Mouse (Mus musculus): ENCODE data around the gene Slc39a3.

Gene Slc39a3

GRCm38 (mm10) chr10:81001161-81001560, 36.1 kb downstream of the Slc39a3 start:
- DNase-seq: no peak

- DNase-seq: peak in 1 of 2 experiments; percentile 36
Observed at GRCm38 (mm10) chr10:81000197-81001062, 36.8 kb downstream of the Slc39a3 start.

GRCm38 (mm10) chr10:80999362-81000196, 37.6 kb downstream of the Slc39a3 start:
- peak; percentile 81 to 87 for DNase-seq

GRCm38 (mm10) chr10:80998778-80999177, 38.4 kb downstream of the Slc39a3 start:
- DNase-seq: peak; percentile 52 to 78

DNA sequence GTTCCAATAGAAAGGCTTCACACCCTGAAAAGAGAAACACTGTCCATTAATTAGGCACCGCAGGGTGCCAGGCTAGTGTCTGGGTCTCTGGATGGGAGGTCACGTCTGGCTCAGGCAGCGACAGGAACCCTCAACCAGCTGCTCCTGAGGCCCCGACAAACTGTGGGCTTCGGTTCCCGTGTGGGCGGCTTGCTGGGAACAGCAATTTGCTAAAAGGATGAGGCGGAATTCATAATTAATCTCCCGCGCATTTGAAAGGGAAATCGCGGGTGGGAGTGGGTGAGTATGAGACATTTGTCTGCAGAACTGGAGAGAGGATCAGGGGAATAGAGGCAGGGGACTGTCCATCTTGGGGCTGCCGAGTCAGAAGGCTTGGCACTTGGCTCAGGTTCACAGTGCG, 39.2 kb downstream of the Slc39a3 start:
- DNase-seq: no peak

DNA sequence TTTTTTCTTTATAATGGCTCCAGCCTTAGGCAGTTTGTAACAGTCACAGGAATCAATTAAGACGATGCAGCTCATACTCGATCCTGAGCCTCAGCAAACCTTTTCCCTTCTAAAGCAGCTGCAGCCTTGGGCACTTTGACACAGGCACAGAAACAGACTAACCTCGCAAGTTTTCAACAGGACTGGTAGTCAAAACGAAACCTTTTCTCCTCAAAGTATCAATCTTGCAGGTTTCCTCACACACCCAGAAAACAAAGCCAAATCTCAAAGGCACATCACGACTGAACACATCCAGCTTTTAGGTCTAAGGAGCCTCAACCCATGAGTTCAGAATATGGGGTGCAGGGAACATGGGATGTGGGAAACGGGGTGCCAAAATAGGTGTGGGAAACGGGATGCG, 39.9 kb downstream of the Slc39a3 start:
- no peak for DNase-seq

GRCm38 (mm10) chr10:80996501-80996900, 40.7 kb downstream of the Slc39a3 start:
- no peak for DNase-seq

- DNase-seq: peak; percentile 73 to 90
Observed at GRCm38 (mm10) chr10:80995091-80995632, 42.1 kb downstream of the Slc39a3 start.

- no peak for DNase-seq
Observed at GRCm38 (mm10) chr10:80994621-80995020, 42.6 kb downstream of the Slc39a3 start.

DNA sequence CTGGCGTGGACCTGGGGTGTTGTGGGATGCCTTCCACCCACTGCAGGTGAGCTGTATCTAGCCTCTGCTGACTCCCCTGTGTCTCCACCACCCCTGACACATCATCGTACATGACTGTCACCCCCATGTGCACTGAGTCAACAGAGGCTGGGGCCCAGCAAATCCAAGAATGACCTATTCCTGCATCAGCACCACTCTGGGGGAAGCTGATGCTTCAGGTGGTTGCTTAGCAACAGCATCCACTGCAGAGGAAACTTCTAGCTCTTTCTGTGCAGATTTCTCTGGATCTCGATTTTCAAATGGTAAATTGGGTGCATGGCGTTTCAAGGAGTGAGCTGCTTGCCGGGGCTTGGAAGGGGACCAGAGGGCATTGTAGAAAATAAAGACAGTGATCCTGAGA, 44.0 kb downstream of the Slc39a3 start:
- DNase-seq: no peak

DNA sequence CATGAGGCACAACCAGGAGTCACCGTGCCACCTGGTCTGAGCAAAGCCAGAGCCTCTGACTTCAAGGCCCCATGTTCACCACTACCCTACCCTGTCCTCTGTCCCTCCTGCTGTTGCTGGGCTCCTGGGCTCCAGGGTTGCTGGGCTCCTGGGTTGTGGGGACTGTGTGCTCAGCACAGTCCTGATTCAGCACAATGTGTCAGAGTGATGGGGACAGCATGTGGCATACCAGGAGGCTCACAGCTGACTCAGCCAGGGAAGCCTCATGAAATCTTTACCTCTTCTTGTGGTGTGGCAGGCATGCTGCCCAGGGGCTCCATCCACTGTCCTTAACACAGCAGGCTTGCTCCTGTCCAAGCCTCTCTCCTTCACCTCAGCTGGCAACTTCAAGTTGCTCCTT, 45.3 kb downstream of the Slc39a3 start:
- DNase-seq: no peak

GRCm38 (mm10) chr10:80991007-80991406, 46.2 kb downstream of the Slc39a3 start:
- DNase-seq: no peak

- no peak for DNase-seq
Observed at GRCm38 (mm10) chr10:80990406-80990805, 46.8 kb downstream of the Slc39a3 start.

GRCm38 (mm10) chr10:80989854-80990253, 47.4 kb downstream of the Slc39a3 start:
- peak in 1 of 2 experiments; percentile 21 for DNase-seq

GRCm38 (mm10) chr10:80989446-80989845, 47.8 kb downstream of the Slc39a3 start:
- no peak for DNase-seq

DNA sequence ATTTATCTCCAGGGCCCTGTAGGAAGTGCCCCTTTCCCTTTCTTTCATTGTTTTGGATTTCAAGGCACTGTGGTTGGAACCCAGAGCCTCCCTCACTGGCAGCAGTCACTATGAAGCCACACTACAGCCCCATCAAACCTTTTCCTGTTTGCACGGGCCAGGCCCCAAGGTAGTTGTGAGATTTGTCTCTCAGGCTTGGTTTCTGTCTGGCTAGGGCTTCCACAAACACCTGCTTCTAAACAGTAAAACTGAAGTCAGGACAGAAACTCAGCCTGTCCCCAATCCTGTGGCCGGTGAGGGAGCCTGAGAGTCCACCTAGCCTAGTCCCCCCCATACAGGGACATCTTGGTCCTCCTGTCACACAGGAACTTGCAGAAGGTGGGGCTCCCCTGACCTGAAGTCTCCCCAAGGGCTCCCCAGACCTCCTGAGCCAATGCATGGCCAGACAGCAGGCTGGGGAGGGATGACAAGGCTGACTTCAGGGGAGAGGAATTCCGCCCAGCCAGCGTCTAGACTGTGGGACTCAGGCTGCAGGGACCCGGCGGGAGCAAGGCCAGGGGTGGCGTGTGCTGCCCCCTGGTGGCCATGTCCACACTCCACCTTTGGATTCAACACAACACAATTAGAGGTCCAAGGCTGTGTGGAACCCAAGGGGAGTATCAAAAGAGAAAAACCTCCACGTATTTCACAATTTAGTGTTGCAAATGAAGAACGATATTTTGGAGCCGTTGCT, 49.4 kb downstream of the Slc39a3 start:
- peak; percentile 88 to 92 for DNase-seq

GRCm38 (mm10) chr10:80986754-80987153, 50.5 kb downstream of the Slc39a3 start:
- peak; percentile 78 to 81 for DNase-seq

DNA sequence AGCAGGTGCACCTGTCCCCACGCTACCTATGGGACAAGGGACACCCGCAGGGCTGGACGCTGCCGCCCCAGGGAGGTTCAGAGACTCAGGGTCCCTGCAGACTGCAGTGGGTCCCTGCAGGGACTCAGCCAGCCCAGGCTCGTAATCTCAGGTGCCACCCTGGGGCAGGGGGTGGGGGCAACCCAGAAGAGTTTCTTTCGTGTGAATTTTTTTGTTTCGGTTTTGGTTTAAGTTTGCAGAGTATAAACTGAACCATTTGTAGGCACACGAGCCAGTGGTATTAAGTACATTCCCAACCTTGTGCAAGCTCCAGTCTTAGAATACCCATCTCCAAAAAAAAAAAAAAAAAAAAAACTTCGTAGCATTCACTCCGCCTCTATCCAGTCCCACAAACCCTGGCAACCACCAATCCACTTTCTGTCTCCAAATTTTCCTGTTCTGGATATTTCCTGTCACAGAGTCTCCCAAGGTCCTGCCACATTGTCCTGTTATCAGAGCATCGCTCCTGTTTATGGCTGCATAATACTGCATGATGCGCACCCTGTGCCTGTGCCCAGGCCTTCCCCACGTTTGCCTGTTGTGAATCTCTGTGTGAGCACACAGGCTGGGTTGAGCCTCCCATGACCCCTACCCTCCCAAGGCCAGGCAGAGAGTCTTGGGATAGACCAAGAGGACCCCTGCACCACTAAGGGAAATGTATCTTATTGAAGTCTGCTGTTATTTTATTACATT, 51.1 kb downstream of the Slc39a3 start:
- no peak for DNase-seq

DNA sequence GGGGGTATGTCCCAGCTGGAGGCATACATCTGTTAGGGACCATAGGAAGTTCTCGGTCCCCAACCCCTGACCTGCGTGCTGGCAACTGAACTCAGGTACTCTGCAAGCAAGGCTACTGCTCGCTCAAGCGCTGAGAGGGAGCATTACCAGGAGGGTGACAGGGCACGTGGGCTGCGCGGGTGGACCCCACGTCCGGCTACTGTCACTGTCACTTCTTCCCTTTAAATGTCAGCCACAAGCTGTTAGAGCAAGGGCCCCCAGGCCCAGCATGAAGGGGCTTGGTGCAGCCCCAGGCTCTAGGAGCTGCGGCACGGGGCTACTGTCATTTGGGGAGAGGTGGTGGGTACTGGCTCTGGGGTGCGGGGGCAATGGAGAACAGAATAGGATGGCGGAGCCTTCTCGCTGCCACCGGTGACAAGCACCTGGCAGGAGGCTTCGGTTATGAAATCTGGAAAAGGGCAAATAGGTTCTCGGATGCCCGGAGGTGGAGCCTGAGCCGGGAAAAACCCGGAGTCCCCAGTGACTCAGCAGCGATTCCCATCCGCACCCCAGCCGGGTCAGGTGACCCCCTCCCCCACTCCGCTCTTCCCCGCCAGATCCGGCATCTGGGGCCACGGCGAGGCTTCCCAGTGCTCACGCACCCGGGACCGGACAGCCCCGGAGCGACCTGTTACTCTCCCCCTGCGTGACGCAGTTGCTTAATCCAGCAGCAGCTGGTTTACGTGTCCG, 51.8 kb downstream of the Slc39a3 start:
- DNase-seq: peak; percentile 46 to 67

DNA sequence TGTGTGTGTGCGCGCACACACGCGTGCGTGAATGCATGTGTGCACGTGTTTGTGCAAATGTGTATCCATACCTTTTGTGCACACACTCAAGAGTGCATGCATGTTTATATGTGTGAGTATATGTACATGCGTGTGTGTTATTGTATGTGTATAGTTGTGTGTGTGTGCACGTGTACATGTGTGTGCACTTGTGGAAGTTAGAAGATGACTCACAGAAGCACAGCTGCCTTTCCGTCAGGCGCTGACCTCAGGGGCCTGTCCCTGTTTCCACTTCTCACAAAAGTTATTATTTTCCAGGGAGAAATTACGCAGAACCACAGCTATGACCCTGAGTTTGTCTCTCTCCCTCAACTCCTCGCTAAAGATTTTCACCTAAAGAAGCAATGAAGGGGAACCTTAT, 53.0 kb downstream of the Slc39a3 start:
- DNase-seq: no peak

DNA sequence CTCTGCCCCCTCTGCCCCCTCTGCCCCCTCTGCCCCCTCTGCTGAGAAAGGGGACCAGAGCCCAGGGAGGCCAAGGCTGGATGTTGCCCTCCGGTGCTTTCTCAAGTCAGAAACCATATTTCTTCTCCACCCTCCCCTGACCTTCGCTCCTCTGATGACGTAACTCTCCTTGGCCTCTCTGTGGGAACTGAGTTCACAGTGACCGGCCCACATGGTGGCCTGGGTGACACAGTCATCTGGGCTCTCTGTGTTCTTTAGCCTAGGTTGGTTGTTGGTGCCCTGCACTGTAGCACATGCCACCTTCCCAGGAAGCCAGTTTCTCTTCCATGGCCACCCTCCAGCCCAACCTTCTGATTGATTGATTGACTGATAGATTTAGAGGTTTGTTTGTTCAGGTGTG, 54.8 kb downstream of the Slc39a3 start:
- peak; percentile 65 to 72 for DNase-seq
